ENCODE assay signal across 21 mouse cellular contexts in the genomic region with DNA sequence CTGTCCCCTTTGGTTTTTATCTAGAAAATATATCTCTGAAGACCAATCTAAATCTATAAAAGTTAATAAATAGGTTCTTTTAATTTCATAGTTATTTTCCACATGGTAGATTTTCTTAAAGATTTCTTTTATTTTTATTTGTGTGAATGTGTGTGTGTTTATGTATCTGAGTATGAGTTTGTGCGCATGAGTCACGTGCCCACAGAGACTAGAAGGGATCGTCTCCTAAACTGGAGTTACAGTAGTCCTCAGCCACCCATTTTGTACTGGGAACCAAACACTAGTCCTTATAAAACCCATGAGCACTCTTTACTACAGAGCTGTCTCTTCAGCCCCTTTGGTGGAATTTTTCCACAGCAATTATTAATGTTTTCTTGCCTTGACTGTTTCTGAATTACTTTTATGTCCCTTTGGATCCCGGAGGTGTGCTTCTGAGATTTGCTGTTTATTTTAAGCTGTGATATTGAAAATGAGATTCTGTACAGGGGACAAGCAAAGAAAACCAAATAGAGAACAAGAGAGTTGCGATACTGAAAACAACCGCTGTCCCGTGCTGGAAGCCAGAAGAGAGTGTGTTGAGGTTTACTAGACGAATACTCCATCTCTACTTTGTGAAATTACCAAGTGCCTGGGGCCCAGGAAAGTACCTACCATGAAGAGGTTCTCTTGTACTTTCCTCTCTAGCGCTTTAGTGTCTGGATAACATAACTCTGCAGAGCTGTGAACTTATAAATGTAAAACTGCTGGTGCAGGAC.
"Had no signal": no experiment of that assay in that cellular context is flagged by ENCODE, and none has a peak within 500 bp of the region (broad histone marks: within the 10 kb centered on the region; RNA-seq: fewer than 3 reads in every experiment).

No protein-coding gene starts in this region.

- H3K4me2 ChIP-seq: limb, embryonic 12.5 days; limb, embryonic 15.5 days; liver, embryonic 11.5 days; lung, embryonic 14.5 days; midbrain, embryonic 12.5 days; midbrain, embryonic 15.5 days; neural tube, embryonic 12.5 days; neural tube, embryonic 15.5 days had no signal

- H3K4me1 ChIP-seq: limb, embryonic 12.5 days; limb, embryonic 15.5 days; midbrain, embryonic 12.5 days; midbrain, embryonic 15.5 days; neural tube, embryonic 12.5 days; neural tube, embryonic 15.5 days had no signal

- H3K27me3 ChIP-seq: limb, embryonic 12.5 days; limb, embryonic 15.5 days; midbrain, embryonic 12.5 days; midbrain, embryonic 15.5 days; neural tube, embryonic 12.5 days; neural tube, embryonic 15.5 days had no signal

- ATAC-seq: liver, postnatal 0 days; lung, postnatal 0 days; midbrain, embryonic 15.5 days had no signal

- H3K9ac ChIP-seq: limb, embryonic 12.5 days; limb, embryonic 15.5 days; liver, embryonic 14.5 days; liver, postnatal 0 days; lung, embryonic 14.5 days; midbrain, embryonic 12.5 days; midbrain, embryonic 15.5 days; neural tube, embryonic 12.5 days; neural tube, embryonic 15.5 days had no signal

- H3K27ac ChIP-seq: left cerebral cortex, adult 2 months; limb, embryonic 12.5 days; limb, embryonic 15.5 days; liver, embryonic 14.5 days; macrophage; midbrain, embryonic 12.5 days; midbrain, embryonic 15.5 days; neural tube, embryonic 12.5 days; neural tube, embryonic 15.5 days had no signal

- H3K9me3 ChIP-seq: limb, embryonic 12.5 days; limb, embryonic 15.5 days; midbrain, embryonic 12.5 days; midbrain, embryonic 15.5 days; neural tube, embryonic 12.5 days; neural tube, embryonic 15.5 days had no signal

- H3K36me3 ChIP-seq: limb, embryonic 12.5 days; limb, embryonic 15.5 days; midbrain, embryonic 12.5 days; midbrain, embryonic 15.5 days; neural tube, embryonic 12.5 days; neural tube, embryonic 15.5 days had no signal

- H3K4me3 ChIP-seq: left cerebral cortex, adult 2 months; limb, embryonic 12.5 days; limb, embryonic 15.5 days; midbrain, embryonic 12.5 days; midbrain, embryonic 15.5 days; neural tube, embryonic 12.5 days; neural tube, embryonic 15.5 days had no signal

- DNase-seq: kidney, postnatal 10 days; kidney, postnatal 36 days; layer of hippocampus, postnatal 36 days; left cerebral cortex, postnatal 4 days; liver, postnatal 0 days; lung, embryonic 14.5 days; right cerebral cortex, adult 18-20 months; right cerebral cortex, postnatal 14 days; right cerebral cortex, postnatal 4 days; thymus, postnatal 25 days had no signal
